Mouse (Mus musculus) limb, embryonic 14.5 days (tissue): ENCODE measurements around the gene Lrrn4cl. TPM values are rescaled to one million over a fixed set of nuclear protein-coding genes. Genes with fewer than 3 reads are reported as not detected.

Experiments used
- ATAC-seq: fragments of 200-750 bp; cut with Nextera tagmentation; 2 replicates; pipeline ENCODE4 v1.8.0; 2017; ENCODE audit warnings: low read depth, moderate number of reproducible peaks, moderate TSS enrichment; ENCODE audit not compliant: low FRiP score
- DNase-seq: peaks from one replicate; pipeline ENCODE4 v3.0.0-alpha.2; 2015; ENCODE audit warnings: low spot score
- H3K27ac ChIP-seq: fragments of 300-500 bp; sonication (generic); replicated peaks from 2 replicates; pipeline ENCODE4 v1.5.1; 2014; ENCODE audit warnings: low read depth, mild to moderate bottlenecking, low read length, moderate library complexity, mixed read lengths
- H3K27me3 ChIP-seq: fragments of 300-500 bp; sonication (generic); 2 replicates; pipeline ENCODE4 v1.6.1; 2014; ENCODE audit warnings: low read length, mixed read lengths; ENCODE audit not compliant: control insufficient read depth, insufficient read depth
- H3K36me3 ChIP-seq: fragments of 300-500 bp; sonication (generic); 2 replicates; pipeline ENCODE4 v1.6.1; 2014; ENCODE audit warnings: mild to moderate bottlenecking, low read length, moderate library complexity, mixed read lengths; ENCODE audit not compliant: control insufficient read depth, insufficient read depth
- H3K4me1 ChIP-seq: fragments of 300-500 bp; sonication (generic); 2 replicates; pipeline ENCODE4 v1.6.1; 2014; ENCODE audit warnings: antibody characterized with exemption, low read length, mixed read lengths; ENCODE audit not compliant: control insufficient read depth, insufficient read depth
- H3K4me2 ChIP-seq: fragments of 300-500 bp; sonication (generic); replicated peaks from 2 replicates; pipeline ENCODE4 v1.6.1; 2014; ENCODE audit warnings: low read depth, mild to moderate bottlenecking, low read length, moderate library complexity; ENCODE audit not compliant: severe bottlenecking
- H3K4me3 ChIP-seq: fragments of 300-500 bp; sonication (generic); replicated peaks from 2 replicates; pipeline ENCODE4 v1.5.1; 2014; ENCODE audit warnings: low read length
- H3K9ac ChIP-seq: fragments of 300-500 bp; sonication (generic); 2 replicates; pipeline ENCODE4 v1.6.1; 2014; ENCODE audit warnings: mild to moderate bottlenecking, low read depth, low read length, moderate library complexity; ENCODE audit not compliant: severe bottlenecking
- H3K9me3 ChIP-seq: fragments of 300-500 bp; sonication (generic); 2 replicates; pipeline ENCODE4 v1.6.1; 2016; ENCODE audit warnings: low read length; ENCODE audit not compliant: control insufficient read depth
- POLR2A ChIP-seq: fragments of 200-500 bp; IDR thresholded peaks from 2 replicates; pipeline ENCODE4 v1.8.0; 2012; ENCODE audit warnings: inconsistent platforms, mild to moderate bottlenecking, moderate library complexity, borderline replicate concordance; ENCODE audit not compliant: insufficient read depth, insufficient read length; ENCODE audit errors: extremely low read depth
- WGBS: fragments of 180-500 bp; shearing (Covaris S2); extraction: QIAGEN DNeasy Blood & Tissue Kit; methylation state at CpG from one replicate; pipeline ENCODE4 v1.1.7; 2014; 5-methylcytosine and 5-hydroxymethylcytosine counted together
- polyA plus RNA-seq, 2 experiments: library from polyadenylated mRNA; depleted of rRNA in 1 of 2; stranded (reverse) in 1 of 2; unstranded in 1 of 2; fragments of >200 nt; fragmentation: Nextera tagmentation in 1 of 2; extraction: Ambion mirVana in 1 of 2; gene quantifications; 2 replicates each; pipeline versions ENCODE4 v1.2.1 to v1.2.3; 2012 to 2014

Lrrn4cl gene
- polyA plus RNA-seq, 2 experiments = 1.6 to 2.1 TPM

DNA sequence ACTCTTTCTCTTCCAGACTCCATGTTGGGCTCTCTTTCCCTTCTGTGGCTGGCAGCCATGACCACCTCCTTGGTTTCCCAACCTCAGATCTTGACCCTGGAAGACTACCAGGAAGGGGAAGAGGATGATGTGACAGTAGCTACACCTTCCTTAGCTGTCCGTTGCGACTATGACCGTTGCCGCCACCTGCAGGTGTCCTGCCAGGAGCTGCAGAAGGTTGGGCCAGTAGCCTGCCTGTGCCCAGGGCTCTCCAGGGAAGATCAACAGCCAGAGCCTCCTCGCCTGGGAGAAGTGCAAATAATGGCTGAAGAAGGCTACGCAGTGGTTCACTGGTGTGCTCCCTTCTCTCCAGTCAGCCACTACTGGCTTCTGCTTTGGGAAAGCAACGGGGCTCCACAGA, 1.1 kb downstream of the Lrrn4cl start:
- Histone ChIP-seq H3K9me3 (no peaks in the 10 kb centered on the region), H3K4me1 (peaks cover 8% of the 10 kb centered on the region), H3K27ac (no peak overlapping the region), H3K36me3 (peaks cover 14% of the 10 kb centered on the region), H3K4me3 (no peak overlapping the region), H3K4me2 (no peak overlapping the region), H3K9ac (no peak overlapping the region), H3K27me3 (no peaks in the 10 kb centered on the region)
- no peak for ATAC-seq
- TF ChIP-seq POLR2A = no peak
- WGBS = 52% methylated on average over 7 of the region's 7 CpGs
- no peak for DNase-seq

DNA sequence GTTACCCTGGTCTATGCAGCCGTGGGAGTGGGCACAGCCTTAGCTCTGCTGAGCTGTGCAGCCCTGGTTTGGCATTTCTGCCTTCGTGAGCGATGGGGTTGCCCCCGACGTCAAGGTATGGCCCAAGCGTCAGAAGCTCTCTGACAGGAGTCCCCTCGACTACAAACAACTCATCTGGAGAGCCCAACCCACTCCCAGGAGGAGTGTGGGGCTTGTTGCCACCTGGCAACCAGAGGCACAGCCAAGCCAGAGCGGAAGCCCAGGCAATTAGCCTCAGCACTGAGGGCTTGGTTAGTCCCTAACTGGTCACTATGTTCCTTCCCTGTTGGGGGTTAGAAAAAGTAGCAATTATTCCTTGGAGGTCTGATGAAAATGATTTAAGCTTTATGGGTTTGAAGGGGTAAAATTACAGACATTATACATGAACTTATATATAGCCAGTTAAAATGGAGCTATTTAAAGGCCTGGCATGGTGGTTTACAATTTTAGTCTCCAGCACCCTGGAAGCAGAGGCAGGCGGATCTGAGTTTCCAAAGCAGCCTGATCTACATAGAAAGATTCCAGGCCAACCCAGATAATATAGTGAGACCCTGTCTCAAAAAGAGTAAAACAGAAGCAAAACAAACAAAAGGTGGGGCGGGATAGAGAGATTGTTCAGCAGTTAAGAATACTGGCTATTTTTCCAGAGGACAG, 1.8 kb downstream of the Lrrn4cl start:
- H3K9me3 ChIP-seq = no peaks in the 10 kb centered on the region
- H3K36me3 ChIP-seq = peaks cover 6% of the 10 kb centered on the region; the same call in 1 of the 2 replicates
- no peak overlapping the region for H3K4me3 ChIP-seq
- H3K4me2 ChIP-seq = no peak overlapping the region
- H3K4me1 ChIP-seq = peaks cover 8% of the 10 kb centered on the region
- H3K27me3 ChIP-seq = no peaks in the 10 kb centered on the region
- no peak overlapping the region for H3K27ac ChIP-seq
- ATAC-seq (no peak), DNase-seq (no peak)
- no peak for TF ChIP-seq POLR2A
- 46% methylated on average over 10 of the region's 10 CpGs for WGBS
- no peak overlapping the region for H3K9ac ChIP-seq

DNA sequence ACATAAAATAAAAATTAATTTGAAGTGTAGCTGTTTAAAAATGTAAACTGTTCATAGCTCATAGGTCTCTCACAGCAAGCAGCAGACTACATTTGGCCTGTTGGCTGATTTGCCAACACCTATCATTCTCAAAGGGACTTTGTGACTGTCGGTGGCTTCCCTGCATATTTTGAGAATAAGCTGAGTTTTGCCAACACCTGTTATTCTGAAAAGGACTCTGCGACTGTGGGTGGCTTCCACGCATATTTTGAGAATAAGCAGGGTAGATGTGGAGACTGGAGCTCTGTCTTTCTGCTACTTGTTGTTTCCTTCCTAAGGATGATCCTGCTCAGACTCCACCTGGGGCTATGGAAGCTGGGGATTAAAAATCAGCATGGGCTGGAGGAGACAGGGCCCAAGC, 2.5 kb downstream of the Lrrn4cl start:
- no peak for DNase-seq
- Histone ChIP-seq H3K9ac (no peak overlapping the region), H3K4me1 (peaks cover 8% of the 10 kb centered on the region), H3K27ac (no peak overlapping the region), H3K4me3 (no peak overlapping the region), H3K9me3 (no peaks in the 10 kb centered on the region), H3K4me2 (no peak overlapping the region), H3K36me3 (no peaks in the 10 kb centered on the region), H3K27me3 (no peaks in the 10 kb centered on the region)
- no peak for ATAC-seq
- WGBS = 78% methylated on average over 3 of the region's 3 CpGs
- TF ChIP-seq POLR2A = no peak

DNA sequence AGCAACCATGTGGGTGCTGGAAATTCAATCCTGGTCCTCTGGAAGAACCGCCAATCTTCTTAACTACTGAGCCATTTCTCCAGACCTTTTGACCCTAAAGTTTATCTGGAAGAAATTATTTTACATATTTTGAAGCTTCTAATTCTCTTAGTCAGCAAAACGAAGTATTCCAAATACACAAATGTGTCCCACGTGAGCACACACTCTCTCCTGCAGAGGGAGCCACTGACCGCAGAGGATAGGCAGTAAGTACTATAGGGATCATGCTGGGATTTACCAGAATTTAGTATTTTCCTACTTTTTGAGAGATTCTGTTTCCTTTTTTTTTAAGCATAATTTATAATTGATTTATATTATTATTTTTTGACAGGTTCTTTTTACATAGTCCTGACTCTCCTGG, 7.1 kb downstream of the Lrrn4cl start:
- TF ChIP-seq POLR2A = no peak
- Histone ChIP-seq H3K9me3 (no peaks in the 10 kb centered on the region), H3K4me1 (no peaks in the 10 kb centered on the region), H3K9ac (no peak overlapping the region), H3K4me3 (no peak overlapping the region), H3K27me3 (no peaks in the 10 kb centered on the region), H3K27ac (no peak overlapping the region), H3K4me2 (no peak overlapping the region), H3K36me3 (no peaks in the 10 kb centered on the region)
- DNase-seq (no peak), ATAC-seq (no peak)
- WGBS = 35% methylated on average over 4 of the region's 4 CpGs

DNA sequence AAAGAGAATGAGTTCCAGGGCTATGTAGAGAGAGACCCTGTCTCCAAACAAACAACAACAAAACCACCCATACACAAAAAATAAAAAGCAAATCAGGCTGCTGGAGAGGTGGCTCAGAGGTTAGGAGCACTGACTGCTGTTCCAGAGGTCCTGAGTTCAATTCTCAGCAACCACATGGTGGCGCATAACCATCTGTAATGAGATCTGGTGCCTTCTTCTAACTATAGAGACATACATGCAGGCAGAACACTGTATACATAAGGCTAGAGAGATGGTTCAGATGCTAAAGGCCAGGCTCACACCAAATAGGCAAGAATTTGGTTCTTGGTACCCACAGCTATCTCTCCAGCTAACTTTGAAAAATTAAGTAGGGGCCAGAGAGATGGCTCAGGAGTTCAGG, 8.4 kb downstream of the Lrrn4cl start:
- Histone ChIP-seq H3K9ac (no peak overlapping the region), H3K4me2 (no peak overlapping the region), H3K4me1 (no peaks in the 10 kb centered on the region), H3K9me3 (no peaks in the 10 kb centered on the region), H3K27me3 (no peaks in the 10 kb centered on the region), H3K27ac (no peak overlapping the region), H3K4me3 (no peak overlapping the region), H3K36me3 (no peaks in the 10 kb centered on the region)
- ATAC-seq (no peak), DNase-seq (no peak)
- TF ChIP-seq POLR2A = no peak
- WGBS = 23% methylated on average over 1 of the region's 1 CpGs
